Mouse (Mus musculus) erythroid progenitor cell, adult 5-6 weeks (primary cell): ENCODE results near the gene Lgals2. TPM values are rescaled to one million over a fixed set of nuclear protein-coding genes. Genes with fewer than 3 reads are reported as not detected.
"Not testable (repeated sequence)": the region's sequence is repeated elsewhere in the genome, so short reads cannot be mapped to it uniquely, and the experiment has no call there.

Experiments used
- ATAC-seq: replicated peaks from 2 replicates; pipeline ENCODE4 v1.8.0; 2016; ENCODE audit warnings: moderate number of reproducible peaks, mild to moderate bottlenecking, moderate TSS enrichment, inconsistent platforms; ENCODE audit not compliant: poor library complexity, low FRiP score, severe bottlenecking
- total RNA-seq, 2 experiments: library from RNA; stranded (forward) in 1 of 2; stranded (reverse) in 1 of 2; fragments of 150-400 nt in 1 of 2; fragments of 186-747, 209-891 nt in 1 of 2; gene quantifications; 2 replicates each; pipeline versions ENCODE4 v1.2.3 to v1.2.4; 2015 to 2017; ENCODE audit warnings: low replicate concordance in 2 of 2

Lgals2 gene
- total RNA-seq, 2 experiments from 2014 or later: not detected

GRCm38 (mm10) chr15:78876258-78876696, 20.9 kb upstream of the Lgals2 start:
- ATAC-seq: peak; percentile 80

DNA sequence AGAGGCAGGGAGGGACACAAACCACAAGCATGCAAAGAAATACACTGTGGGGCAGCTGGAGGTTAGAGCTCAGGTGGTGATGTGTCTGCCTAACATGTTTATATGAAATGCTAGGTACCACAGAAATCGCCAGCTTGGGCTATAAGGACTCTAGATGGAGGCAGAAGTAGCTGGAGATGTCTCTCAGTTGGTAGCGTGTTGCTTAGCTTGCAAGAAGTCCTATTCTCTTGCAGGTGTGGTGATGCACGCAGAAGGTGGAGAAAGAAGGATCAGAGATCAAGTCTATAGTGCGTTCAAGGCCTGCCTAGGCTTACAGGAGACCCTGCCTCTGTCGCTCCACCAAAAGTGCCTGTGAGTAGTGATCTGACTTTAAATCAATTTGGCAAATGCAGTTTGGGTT, 20.2 kb upstream of the Lgals2 start:
- no peak for ATAC-seq

DNA sequence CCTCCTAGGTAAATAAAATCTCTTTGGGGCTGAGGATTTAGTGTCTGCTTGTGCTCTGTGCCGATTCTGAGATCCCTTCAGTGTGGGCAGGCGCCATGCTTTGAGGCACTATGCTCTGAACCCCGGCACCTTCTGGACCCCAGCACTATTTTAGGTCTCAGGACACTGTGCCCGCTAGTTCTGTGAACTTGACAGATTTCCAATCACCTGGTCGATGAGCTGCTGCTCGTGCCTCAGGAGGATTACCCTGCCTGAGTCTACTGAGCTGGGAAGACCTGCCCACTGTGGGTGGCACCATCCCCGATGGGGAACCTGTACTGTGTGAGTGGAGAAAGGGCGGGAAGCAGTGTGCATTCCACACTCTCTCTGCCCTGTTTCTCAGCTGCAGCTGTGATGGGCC, 19.7 kb upstream of the Lgals2 start:
- no peak for ATAC-seq

- ATAC-seq: no peak
These were observed 18.6 kb upstream of the Lgals2 start for GRCm38 (mm10) chr15:78873803-78874435.

GRCm38 (mm10) chr15:78872021-78872608, 16.8 kb upstream of the Lgals2 start:
- ATAC-seq: no peak

DNA sequence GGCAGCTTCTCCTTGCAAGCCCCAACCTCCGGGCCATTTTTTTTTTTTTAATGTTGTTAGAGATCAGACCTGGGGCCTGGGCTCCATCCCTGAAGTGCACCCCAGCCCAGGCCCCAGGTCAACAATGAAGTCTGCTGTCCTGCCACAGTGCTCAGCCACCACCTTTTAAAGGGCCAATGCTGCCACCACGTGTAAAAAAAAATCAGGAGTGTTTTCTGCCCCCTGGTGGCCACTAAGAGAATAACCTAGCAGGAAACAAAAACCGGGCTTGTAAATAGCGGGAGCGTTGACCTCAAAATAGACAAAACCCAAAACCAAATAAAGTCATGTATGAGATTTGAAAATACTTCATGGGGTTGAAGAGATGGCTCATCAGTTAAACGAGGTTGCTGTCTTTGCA, 14.4 kb upstream of the Lgals2 start:
- ATAC-seq: 0 out of 2 replicates have a peak, but pooled peaks have one; percentile 58

- no peak for ATAC-seq
These were observed 13.5 kb upstream of the Lgals2 start for GRCm38 (mm10) chr15:78868826-78869233.

GRCm38 (mm10) chr15:78868398-78868797, 13.1 kb upstream of the Lgals2 start:
- ATAC-seq: no peak

GRCm38 (mm10) chr15:78863852-78864253, 8.5 kb upstream of the Lgals2 start:
- ATAC-seq: no peak

DNA sequence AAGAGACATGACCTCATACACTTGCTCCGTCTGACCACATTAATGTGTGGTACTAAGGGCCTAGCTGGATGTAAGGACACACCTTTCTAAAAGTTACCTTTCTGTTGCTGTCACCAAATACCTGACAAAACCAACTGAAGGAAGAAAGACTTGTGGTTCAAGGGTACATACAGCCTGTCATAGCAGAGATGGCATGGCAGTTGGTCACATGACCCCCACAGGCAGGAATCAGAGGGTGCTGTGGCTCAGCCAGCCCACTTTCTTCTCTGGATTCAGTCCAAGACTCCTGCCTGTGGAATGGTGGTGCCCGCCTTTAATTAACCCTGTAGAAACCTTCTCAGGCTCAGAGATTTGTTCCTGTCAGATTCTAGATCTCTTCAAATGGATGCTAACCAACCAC, 7.8 kb upstream of the Lgals2 start:
- ATAC-seq: no peak

DNA sequence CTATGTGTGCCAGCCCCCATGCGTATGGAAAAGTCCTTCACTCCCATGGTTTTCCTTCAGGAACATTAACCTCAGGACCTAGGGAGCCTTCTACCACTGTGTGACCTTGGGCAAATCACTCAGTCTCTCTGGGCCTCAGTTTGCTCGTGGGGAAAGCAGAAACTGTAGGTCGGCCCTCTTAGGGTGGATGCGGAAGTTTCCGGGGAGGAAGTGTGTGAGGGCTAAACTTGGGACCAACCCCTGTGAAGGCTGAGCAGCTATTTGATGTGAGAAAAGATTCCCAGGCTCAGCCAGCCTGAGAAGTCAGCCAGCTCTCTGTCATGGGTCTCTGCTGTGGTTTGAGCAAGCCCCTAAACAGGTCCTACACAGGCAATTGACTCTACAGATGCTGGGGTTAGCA, 7.0 kb upstream of the Lgals2 start:
- no peak for ATAC-seq

DNA sequence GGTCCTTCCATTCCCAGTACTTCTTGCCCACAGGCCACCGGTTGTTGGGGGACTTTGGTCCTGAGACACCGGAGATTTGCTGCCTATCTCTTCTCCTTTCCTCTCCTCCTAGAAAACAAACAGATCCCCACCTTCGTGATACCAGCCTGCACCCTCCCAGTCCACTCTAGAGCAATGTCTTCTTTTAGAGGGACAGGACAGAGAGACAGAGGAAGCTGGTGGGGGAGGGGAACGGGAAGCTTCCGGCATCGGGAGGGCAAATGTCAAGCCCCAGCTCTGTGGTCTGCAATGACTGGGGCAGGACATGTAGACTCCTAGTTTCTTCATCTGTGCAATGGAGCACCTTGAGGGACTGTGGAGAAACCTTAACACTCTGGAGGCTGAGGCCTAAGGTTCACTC, 4.4 kb upstream of the Lgals2 start:
- ATAC-seq: no peak

- no peak for ATAC-seq
These were observed 4.0 kb upstream of the Lgals2 start for GRCm38 (mm10) chr15:78859311-78859710.

DNA sequence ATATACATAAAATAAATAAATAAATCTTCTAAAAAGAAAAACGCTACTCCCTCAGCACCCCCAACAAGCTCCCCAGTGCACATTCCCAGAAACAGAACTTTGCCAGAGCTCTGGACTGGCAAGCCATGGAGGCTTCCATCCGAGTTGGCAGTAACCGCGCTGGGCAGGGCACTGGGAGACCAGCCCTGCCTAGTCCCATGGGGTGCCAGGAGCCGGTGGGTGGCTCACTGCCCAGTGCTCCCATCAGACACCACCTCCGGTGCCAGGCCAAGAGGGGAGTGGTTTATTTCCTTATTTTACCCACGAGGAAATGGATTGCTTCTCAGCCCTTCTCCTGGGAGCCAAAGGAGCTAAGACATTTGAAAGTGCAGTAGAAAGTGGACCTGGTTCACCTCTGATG, 1.7 kb upstream of the Lgals2 start:
- ATAC-seq: no peak

GRCm38 (mm10) chr15:78851505-78852153, 3.7 kb downstream of the Lgals2 start:
- ATAC-seq: peak; percentile 88

- ATAC-seq: no peak
These were observed 4.4 kb downstream of the Lgals2 start for GRCm38 (mm10) chr15:78850944-78851343.

GRCm38 (mm10) chr15:78850059-78850824, 5.1 kb downstream of the Lgals2 start:
- no peak for ATAC-seq

DNA sequence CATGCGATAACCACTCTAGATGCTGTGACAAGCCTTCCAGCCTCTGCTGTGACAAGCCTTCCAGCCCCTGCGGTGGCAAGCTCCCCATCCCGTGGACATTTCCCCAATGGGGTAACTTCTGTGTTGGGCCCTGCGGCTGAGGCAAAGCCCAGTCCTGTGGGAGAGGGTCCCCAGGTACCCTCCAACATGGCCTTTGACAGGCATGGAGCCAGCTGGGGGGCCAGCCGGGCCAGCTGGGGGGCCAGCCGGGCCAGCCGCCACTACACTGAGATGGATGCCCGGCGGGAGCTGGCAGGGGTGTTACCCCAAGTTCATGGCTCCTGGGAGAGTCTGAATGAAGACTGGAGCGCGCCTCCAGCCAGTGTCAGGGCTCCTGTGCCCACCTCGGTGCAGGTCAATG, 5.8 kb downstream of the Lgals2 start:
- ATAC-seq: no peak

DNA sequence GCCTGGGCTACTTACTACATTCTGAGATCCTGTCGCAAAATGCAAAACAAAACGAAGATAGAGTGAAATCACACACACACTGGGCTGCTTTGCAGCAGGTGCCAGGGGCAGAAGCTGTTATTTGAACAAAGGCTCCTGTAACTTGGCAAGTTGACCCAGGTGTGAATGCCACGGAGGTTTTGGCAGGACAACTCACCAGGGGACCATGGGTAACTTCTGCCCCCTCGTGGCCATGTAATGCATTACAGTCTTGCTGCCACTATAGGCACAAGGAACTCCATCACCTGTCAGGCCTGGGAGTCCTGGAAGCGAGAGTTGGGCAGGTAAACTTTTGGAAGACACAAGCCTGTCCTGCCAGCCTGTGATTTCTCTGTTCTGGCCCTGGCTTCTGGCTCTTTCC, 6.9 kb downstream of the Lgals2 start:
- ATAC-seq: peak; percentile 52; the same call in 1 of the 2 replicates

DNA sequence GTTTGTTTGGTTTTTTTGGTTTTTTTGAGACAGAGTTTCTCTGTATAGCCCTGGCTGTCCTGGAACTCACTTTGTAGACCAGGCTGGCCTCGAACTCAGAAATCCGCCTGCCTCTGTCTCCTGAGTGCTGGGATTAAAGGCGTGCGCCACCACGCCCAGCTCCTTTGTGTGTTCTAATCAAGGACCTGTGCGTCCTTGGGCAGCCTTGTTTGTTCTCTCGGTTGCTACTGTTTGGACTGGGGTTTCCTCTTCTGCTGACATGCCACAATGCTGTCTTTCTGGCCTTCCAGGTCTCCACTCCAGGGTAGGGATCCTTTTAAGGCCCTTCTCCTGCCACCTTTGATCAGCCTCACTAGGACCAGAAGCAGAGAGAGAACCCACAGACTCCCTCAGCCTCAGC, 8.5 kb downstream of the Lgals2 start:
- ATAC-seq: not testable (repeated sequence)

DNA sequence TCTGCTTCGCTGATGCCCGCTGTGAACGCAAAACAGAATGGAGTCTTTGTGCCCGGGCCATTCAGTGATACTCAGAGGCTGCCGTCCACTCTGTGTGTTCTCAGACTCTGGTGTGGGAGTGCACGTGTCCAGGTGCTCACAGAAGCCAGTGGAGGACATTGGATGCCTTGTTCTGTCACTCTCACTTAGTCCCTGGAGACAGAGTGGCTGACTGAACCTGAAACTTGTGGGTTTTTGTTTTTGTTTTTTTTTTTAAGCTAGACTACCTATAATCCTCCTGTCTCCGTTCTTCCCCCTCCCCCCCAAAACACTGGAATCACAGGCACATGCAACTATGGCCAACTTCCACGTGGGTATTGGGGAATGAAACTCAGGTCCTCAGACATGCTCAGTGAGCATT, 9.0 kb downstream of the Lgals2 start:
- no peak for ATAC-seq
